Mouse (Mus musculus) C2C12 (cell line): ENCODE data around the gene Mpp2.

Experiments
- CTCF ChIP-seq: IDR thresholded peaks from one replicate; pipeline ENCODE4 v1.5.1; 2011; ENCODE audit not compliant: control insufficient read depth, insufficient read depth, insufficient read length
- FOSL1 ChIP-seq: IDR thresholded peaks from one replicate; pipeline ENCODE4 v1.8.0; 2011; ENCODE audit warnings: mild to moderate bottlenecking, low read length; ENCODE audit not compliant: poor library complexity, insufficient read depth, severe bottlenecking
- MAX ChIP-seq: IDR thresholded peaks from one replicate; pipeline ENCODE4 v1.6.1; 2011; ENCODE audit warnings: mild to moderate bottlenecking, control low read depth
- MYOG ChIP-seq: IDR thresholded peaks from one replicate; pipeline ENCODE4 v1.6.1; 2011; ENCODE audit not compliant: control insufficient read depth, insufficient read length; ENCODE audit errors: extremely low read depth
- USF1 ChIP-seq: IDR thresholded peaks from one replicate; pipeline ENCODE4 v1.6.1; 2011; ENCODE audit warnings: low read depth, mild to moderate bottlenecking, control low read depth, moderate library complexity

GRCm38 (mm10) chr11:102042971-102043370 lies 45.3 kb downstream of the Mpp2 start:
- TF ChIP-seq CTCF (no peak), MYOG (no peak), MAX (no peak), USF1 (no peak), FOSL1 (no peak)
